Mouse (Mus musculus) MEL (cell line): ENCODE data around the gene Gm20388.

Source experiments
- GATA1 ChIP-seq: IDR thresholded peaks from 2 replicates; pipeline ENCODE4 v1.6.1; 2011; ENCODE audit warnings: low read depth, low read length, improper control_type of control experiment
- ZNF384 ChIP-seq: IDR thresholded peaks from 2 replicates; pipeline ENCODE4 v1.6.1; 2012; ENCODE audit warnings: low read depth, mild to moderate bottlenecking, inconsistent platforms, low read length, improper control_type of control experiment

DNA sequence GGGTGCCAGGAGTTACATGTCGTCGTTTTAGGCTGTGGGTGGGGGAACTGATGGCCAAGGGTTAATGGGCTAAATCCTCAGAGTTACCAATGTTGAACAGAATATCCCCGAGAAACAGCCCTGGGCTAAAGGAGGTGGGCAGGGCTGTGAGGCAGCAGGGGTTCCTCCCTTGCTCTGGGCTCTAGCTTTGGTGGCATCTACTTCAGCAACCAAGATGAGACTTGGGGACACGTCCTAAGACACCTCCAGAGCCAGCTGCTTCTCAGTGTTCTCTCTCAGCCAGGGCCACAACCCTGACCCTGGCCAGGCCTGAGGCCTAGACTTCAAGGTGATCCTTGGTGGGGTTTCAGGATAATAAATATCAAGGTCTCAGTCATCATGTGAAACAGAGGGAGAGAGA is 3228.1 kb downstream of the Gm20388 start:
- TF ChIP-seq ZNF384 (no peak), GATA1 (no peak)
